Mouse (Mus musculus): ENCODE measurements around the gene Nebl. TPM values are rescaled to one million over a fixed set of nuclear protein-coding genes. Genes with fewer than 3 reads are reported as not detected.

The Nebl gene
- polyA plus RNA-seq, 1 experiment: 1.2 TPM

- Histone ChIP-seq H3K27ac (ENCODE audit: insufficient read depth, low read length) (no peak overlapping the region), H3K36me3 (ENCODE audit: control insufficient read depth, insufficient read depth, low read length, poor library complexity, severe bottlenecking) (no peaks in the 10 kb centered on the region), H3K27me3 (ENCODE audit: control insufficient read depth, insufficient read depth, low read length, poor library complexity, severe bottlenecking) (no peaks in the 10 kb centered on the region), H3K9me3 (replicated peaks; ENCODE audit: control insufficient read depth, insufficient read depth, low read length, poor library complexity, severe bottlenecking) (no peaks in the 10 kb centered on the region), H3K4me1 (ENCODE audit: control insufficient read depth, insufficient read depth, low read length) (no peaks in the 10 kb centered on the region), H3K9ac (ENCODE audit: low read depth, poor library complexity, severe bottlenecking) (no peak overlapping the region), H3K4me3 (ENCODE audit: low read depth, low read length) (no peak overlapping the region)
- TF ChIP-seq EP300 (IDR thresholded peaks at IDR 0.05; ENCODE audit: insufficient read depth, low read depth, low read length) (no peak), CTCF (IDR thresholded peaks at IDR 0.05; ENCODE audit: low read depth, low read length) (no peak), POLR2A (IDR thresholded peaks at IDR 0.05; ENCODE audit: insufficient read depth, low read length) (no peak)
Measured at GRCm38 (mm10) chr2:17514765-17515164, 216.5 kb downstream of the Nebl start.

- TF ChIP-seq EP300 (IDR thresholded peaks at IDR 0.05; ENCODE audit: insufficient read depth, low read depth, low read length): no peak
- no peak for TF ChIP-seq POLR2A (IDR thresholded peaks at IDR 0.05; ENCODE audit: insufficient read depth, low read length)
- TF ChIP-seq CTCF (IDR thresholded peaks at IDR 0.05; ENCODE audit: low read depth, low read length): no peak
- H3K27ac ChIP-seq (ENCODE audit: insufficient read depth, low read length): no peak overlapping the region
- H3K9ac ChIP-seq (ENCODE audit: low read depth, poor library complexity, severe bottlenecking): no peak overlapping the region
- no peaks in the 10 kb centered on the region for H3K36me3 ChIP-seq (ENCODE audit: control insufficient read depth, insufficient read depth, low read length, poor library complexity, severe bottlenecking)
- no peaks in the 10 kb centered on the region for H3K4me1 ChIP-seq (ENCODE audit: control insufficient read depth, insufficient read depth, low read length)
- H3K4me3 ChIP-seq (ENCODE audit: low read depth, low read length): no peak overlapping the region
- no peaks in the 10 kb centered on the region for H3K9me3 ChIP-seq (replicated peaks; ENCODE audit: control insufficient read depth, insufficient read depth, low read length, poor library complexity, severe bottlenecking)
- H3K27me3 ChIP-seq (ENCODE audit: control insufficient read depth, insufficient read depth, low read length, poor library complexity, severe bottlenecking): no peaks in the 10 kb centered on the region
Measured at GRCm38 (mm10) chr2:17509942-17510341, 221.3 kb downstream of the Nebl start.

GRCm38 (mm10) chr2:17507362-17507761 is 223.9 kb downstream of the Nebl start:
- Histone ChIP-seq H3K4me1 (ENCODE audit: control insufficient read depth, insufficient read depth, low read length) (no peaks in the 10 kb centered on the region), H3K36me3 (ENCODE audit: control insufficient read depth, insufficient read depth, low read length, poor library complexity, severe bottlenecking) (no peaks in the 10 kb centered on the region), H3K27ac (ENCODE audit: insufficient read depth, low read length) (no peak overlapping the region), H3K9me3 (replicated peaks; ENCODE audit: control insufficient read depth, insufficient read depth, low read length, poor library complexity, severe bottlenecking) (no peaks in the 10 kb centered on the region), H3K9ac (ENCODE audit: low read depth, poor library complexity, severe bottlenecking) (no peak overlapping the region), H3K4me3 (ENCODE audit: low read depth, low read length) (no peak overlapping the region), H3K27me3 (ENCODE audit: control insufficient read depth, insufficient read depth, low read length, poor library complexity, severe bottlenecking) (no peaks in the 10 kb centered on the region; the same call in 1 of the 2 replicates)
- TF ChIP-seq POLR2A (IDR thresholded peaks at IDR 0.05; ENCODE audit: insufficient read depth, low read length) (no peak), CTCF (IDR thresholded peaks at IDR 0.05; ENCODE audit: low read depth, low read length) (no peak), EP300 (IDR thresholded peaks at IDR 0.05; ENCODE audit: insufficient read depth, low read depth, low read length) (no peak)

- H3K27me3 ChIP-seq (ENCODE audit: control insufficient read depth, insufficient read depth, low read length, poor library complexity, severe bottlenecking): no peaks in the 10 kb centered on the region; the same call in 1 of the 2 replicates
- H3K9me3 ChIP-seq (replicated peaks; ENCODE audit: control insufficient read depth, insufficient read depth, low read length, poor library complexity, severe bottlenecking): no peaks in the 10 kb centered on the region
- H3K36me3 ChIP-seq (ENCODE audit: control insufficient read depth, insufficient read depth, low read length, poor library complexity, severe bottlenecking): no peaks in the 10 kb centered on the region
- H3K4me3 ChIP-seq (ENCODE audit: low read depth, low read length): no peak overlapping the region
- TF ChIP-seq CTCF (IDR thresholded peaks at IDR 0.05; ENCODE audit: low read depth, low read length) (no peak), EP300 (IDR thresholded peaks at IDR 0.05; ENCODE audit: insufficient read depth, low read depth, low read length) (no peak), POLR2A (IDR thresholded peaks at IDR 0.05; ENCODE audit: insufficient read depth, low read length) (no peak)
- H3K27ac ChIP-seq (ENCODE audit: insufficient read depth, low read length): no peak overlapping the region
- H3K4me1 ChIP-seq (ENCODE audit: control insufficient read depth, insufficient read depth, low read length): no peaks in the 10 kb centered on the region
- no peak overlapping the region for H3K9ac ChIP-seq (ENCODE audit: low read depth, poor library complexity, severe bottlenecking)
Measured at GRCm38 (mm10) chr2:17504115-17504774, 227.0 kb downstream of the Nebl start.

GRCm38 (mm10) chr2:17501075-17501474 is 230.2 kb downstream of the Nebl start:
- no peak overlapping the region for H3K9ac ChIP-seq (ENCODE audit: low read depth, poor library complexity, severe bottlenecking)
- TF ChIP-seq POLR2A (IDR thresholded peaks at IDR 0.05; ENCODE audit: insufficient read depth, low read length) (no peak), EP300 (IDR thresholded peaks at IDR 0.05; ENCODE audit: insufficient read depth, low read depth, low read length) (no peak), CTCF (IDR thresholded peaks at IDR 0.05; ENCODE audit: low read depth, low read length) (no peak)
- no peak overlapping the region for H3K4me3 ChIP-seq (ENCODE audit: low read depth, low read length)
- no peaks in the 10 kb centered on the region for H3K9me3 ChIP-seq (replicated peaks; ENCODE audit: control insufficient read depth, insufficient read depth, low read length, poor library complexity, severe bottlenecking)
- no peak overlapping the region for H3K27ac ChIP-seq (ENCODE audit: insufficient read depth, low read length)
- H3K4me1 ChIP-seq (ENCODE audit: control insufficient read depth, insufficient read depth, low read length): no peaks in the 10 kb centered on the region
- no peaks in the 10 kb centered on the region for H3K36me3 ChIP-seq (ENCODE audit: control insufficient read depth, insufficient read depth, low read length, poor library complexity, severe bottlenecking)
- no peaks in the 10 kb centered on the region; the same call in 1 of the 2 replicates for H3K27me3 ChIP-seq (ENCODE audit: control insufficient read depth, insufficient read depth, low read length, poor library complexity, severe bottlenecking)

- H3K36me3 ChIP-seq (ENCODE audit: control insufficient read depth, insufficient read depth, low read length, poor library complexity, severe bottlenecking): no peaks in the 10 kb centered on the region
- H3K4me1 ChIP-seq (ENCODE audit: control insufficient read depth, insufficient read depth, low read length): no peaks in the 10 kb centered on the region
- H3K27me3 ChIP-seq (ENCODE audit: control insufficient read depth, insufficient read depth, low read length, poor library complexity, severe bottlenecking): no peaks in the 10 kb centered on the region
- no peak overlapping the region for H3K4me3 ChIP-seq (ENCODE audit: low read depth, low read length)
- H3K27ac ChIP-seq (ENCODE audit: insufficient read depth, low read length): no peak overlapping the region
- H3K9ac ChIP-seq (ENCODE audit: low read depth, poor library complexity, severe bottlenecking): no peak overlapping the region
- TF ChIP-seq CTCF (IDR thresholded peaks at IDR 0.05; ENCODE audit: low read depth, low read length) (no peak), POLR2A (IDR thresholded peaks at IDR 0.05; ENCODE audit: insufficient read depth, low read length) (no peak), EP300 (IDR thresholded peaks at IDR 0.05; ENCODE audit: insufficient read depth, low read depth, low read length) (no peak)
- no peaks in the 10 kb centered on the region for H3K9me3 ChIP-seq (replicated peaks; ENCODE audit: control insufficient read depth, insufficient read depth, low read length, poor library complexity, severe bottlenecking)
Measured at GRCm38 (mm10) chr2:17465517-17466174, 265.6 kb downstream of the Nebl start.
